Mouse (Mus musculus) CD4-positive helper T cell, adult 2 months (primary cell): Measurements from ENCODE around the gene Btbd9.

Experiments
- DNase-seq: peaks from one replicate; pipeline ENCODE4 v3.0.0-alpha.2; 2012; ENCODE audit warnings: low read depth, missing footprints, low spot score

Gene Btbd9

GRCm38 (mm10) chr17:30392031-30392430, 184.3 kb downstream of the Btbd9 start:
- no peak for DNase-seq

GRCm38 (mm10) chr17:30391220-30391619, 185.1 kb downstream of the Btbd9 start:
- DNase-seq, result no peak

- no peak for DNase-seq
These were observed 186.6 kb downstream of the Btbd9 start for GRCm38 (mm10) chr17:30389686-30390085.

- DNase-seq, result no peak
These were observed 187.5 kb downstream of the Btbd9 start for GRCm38 (mm10) chr17:30388817-30389216.

- no peak for DNase-seq
These were observed 187.9 kb downstream of the Btbd9 start for GRCm38 (mm10) chr17:30388391-30388790.

GRCm38 (mm10) chr17:30386241-30386640, 190.0 kb downstream of the Btbd9 start:
- no peak for DNase-seq

GRCm38 (mm10) chr17:30383649-30384048, 192.6 kb downstream of the Btbd9 start:
- DNase-seq, result no peak

GRCm38 (mm10) chr17:30378221-30379010, 197.9 kb downstream of the Btbd9 start:
- no peak for DNase-seq

GRCm38 (mm10) chr17:30377754-30378153, 198.5 kb downstream of the Btbd9 start:
- no peak for DNase-seq

- DNase-seq, result no peak
These were observed 201.2 kb downstream of the Btbd9 start for GRCm38 (mm10) chr17:30375107-30375506.

GRCm38 (mm10) chr17:30368559-30368958, 207.7 kb downstream of the Btbd9 start:
- no peak for DNase-seq

- no peak for DNase-seq
These were observed 211.6 kb downstream of the Btbd9 start for GRCm38 (mm10) chr17:30364701-30365100.

- peak; percentile 78 for DNase-seq
These were observed 212.9 kb downstream of the Btbd9 start for GRCm38 (mm10) chr17:30363365-30363764.

- DNase-seq, result no peak
These were observed 215.6 kb downstream of the Btbd9 start for GRCm38 (mm10) chr17:30360654-30361053.

GRCm38 (mm10) chr17:30359392-30359791, 216.9 kb downstream of the Btbd9 start:
- DNase-seq, result no peak

- no peak for DNase-seq
These were observed 220.9 kb downstream of the Btbd9 start for GRCm38 (mm10) chr17:30355431-30355830.

GRCm38 (mm10) chr17:30354381-30354780, 221.9 kb downstream of the Btbd9 start:
- no peak for DNase-seq

- DNase-seq, result no peak
These were observed 228.3 kb downstream of the Btbd9 start for GRCm38 (mm10) chr17:30348031-30348430.

GRCm38 (mm10) chr17:30347101-30347613, 229.1 kb downstream of the Btbd9 start:
- DNase-seq, result no peak

GRCm38 (mm10) chr17:30345008-30345407, 231.3 kb downstream of the Btbd9 start:
- no peak for DNase-seq

- no peak for DNase-seq
These were observed 232.4 kb downstream of the Btbd9 start for GRCm38 (mm10) chr17:30343701-30344473.

- DNase-seq, result no peak
These were observed 234.7 kb downstream of the Btbd9 start for GRCm38 (mm10) chr17:30341556-30341955.
